Mouse (Mus musculus): ENCODE data around the gene Tspan32. TPM values are rescaled to one million over a fixed set of nuclear protein-coding genes. Genes with fewer than 3 reads are reported as not detected.

Tspan32 gene
- polyA plus RNA-seq, 1 experiment from 2014 or later: 4.6 TPM

GRCm38 (mm10) chr7:143006097-143006755 is 1.4 kb downstream of the Tspan32 start:
- H3K9ac ChIP-seq (ENCODE audit: low read length): peak overlapping the region; percentile 26; the same call in 1 of the 2 replicates
- DNase-seq (ENCODE audit: low spot score) (peak; percentile 8), ATAC-seq (ENCODE audit: insufficient read depth, low FRiP score, low TSS enrichment) (no peak)
- 93% methylated on average over 2 of the region's 2 CpGs for WGBS
- H3K27me3 ChIP-seq (ENCODE audit: control insufficient read depth, insufficient read depth, low read length): no peaks in the 10 kb centered on the region
- H3K4me2 ChIP-seq (ENCODE audit: low read depth): no peak overlapping the region
- no peaks in the 10 kb centered on the region for H3K4me1 ChIP-seq (ENCODE audit: control insufficient read depth, insufficient read depth, low read length)
- no peaks in the 10 kb centered on the region for H3K9me3 ChIP-seq (ENCODE audit: control insufficient read depth, low read length)
- no peak overlapping the region for H3K27ac ChIP-seq (ENCODE audit: low read depth, low read length)
- no peak overlapping the region for H3K4me3 ChIP-seq (ENCODE audit: low read depth, low read length)
- no peaks in the 10 kb centered on the region for H3K36me3 ChIP-seq (ENCODE audit: control insufficient read depth, insufficient read depth, low read length)

GRCm38 (mm10) chr7:143006756-143007598 is 2.1 kb downstream of the Tspan32 start:
- 94% methylated on average over 8 of the region's 8 CpGs for WGBS
- no peak for ATAC-seq (ENCODE audit: insufficient read depth, low FRiP score, low TSS enrichment)
- Histone ChIP-seq H3K4me3 (ENCODE audit: low read depth, low read length) (no peak overlapping the region), H3K9ac (ENCODE audit: low read length) (no peak overlapping the region; the same call in 1 of the 2 replicates), H3K9me3 (ENCODE audit: control insufficient read depth, low read length) (no peaks in the 10 kb centered on the region), H3K4me2 (ENCODE audit: low read depth) (peak overlapping the region; percentile 14; the same call in 1 of the 2 replicates), H3K4me1 (ENCODE audit: control insufficient read depth, insufficient read depth, low read length) (0 out of 2 replicates have a peak, but pooled peaks cover under 1% of the 10 kb centered on the region), H3K27ac (ENCODE audit: low read depth, low read length) (no peak overlapping the region), H3K36me3 (ENCODE audit: control insufficient read depth, insufficient read depth, low read length) (no peaks in the 10 kb centered on the region), H3K27me3 (ENCODE audit: control insufficient read depth, insufficient read depth, low read length) (no peaks in the 10 kb centered on the region)
- DNase-seq (ENCODE audit: low spot score): peak; percentile 9

GRCm38 (mm10) chr7:143007599-143008369 is 2.9 kb downstream of the Tspan32 start:
- peak; percentile 91 for DNase-seq (ENCODE audit: low spot score)
- Histone ChIP-seq H3K9ac (ENCODE audit: low read length) (peak overlapping the region; percentile 24; the same call in 1 of the 2 replicates), H3K9me3 (ENCODE audit: control insufficient read depth, low read length) (no peaks in the 10 kb centered on the region), H3K4me2 (ENCODE audit: low read depth) (peak overlapping the region; percentile 14), H3K4me1 (ENCODE audit: control insufficient read depth, insufficient read depth, low read length) (0 out of 2 replicates have a peak, but pooled peaks cover 5% of the 10 kb centered on the region), H3K36me3 (ENCODE audit: control insufficient read depth, insufficient read depth, low read length) (no peaks in the 10 kb centered on the region), H3K27me3 (ENCODE audit: control insufficient read depth, insufficient read depth, low read length) (no peaks in the 10 kb centered on the region), H3K27ac (ENCODE audit: low read depth, low read length) (peak overlapping the region; percentile 65), H3K4me3 (ENCODE audit: low read depth, low read length) (no peak overlapping the region)
- 42% methylated on average over 17 of the region's 17 CpGs for WGBS
- ATAC-seq (ENCODE audit: insufficient read depth, low FRiP score, low TSS enrichment): peak; percentile 78

GRCm38 (mm10) chr7:143008370-143008926 is 3.6 kb downstream of the Tspan32 start:
- Histone ChIP-seq H3K9ac (ENCODE audit: low read length) (no peak overlapping the region), H3K4me2 (ENCODE audit: low read depth) (0 out of 2 replicates have a peak overlapping the region, but pooled peaks have one; percentile 2), H3K4me1 (ENCODE audit: control insufficient read depth, insufficient read depth, low read length) (0 out of 2 replicates have a peak, but pooled peaks cover 5% of the 10 kb centered on the region), H3K4me3 (ENCODE audit: low read depth, low read length) (no peak overlapping the region), H3K36me3 (ENCODE audit: control insufficient read depth, insufficient read depth, low read length) (no peaks in the 10 kb centered on the region), H3K27me3 (ENCODE audit: control insufficient read depth, insufficient read depth, low read length) (no peaks in the 10 kb centered on the region), H3K9me3 (ENCODE audit: control insufficient read depth, low read length) (no peaks in the 10 kb centered on the region), H3K27ac (ENCODE audit: low read depth, low read length) (peak overlapping the region; percentile 65)
- ATAC-seq (ENCODE audit: insufficient read depth, low FRiP score, low TSS enrichment) (peak; percentile 33; the same call in 1 of the 2 replicates), DNase-seq (ENCODE audit: low spot score) (no peak)
- 57% methylated on average over 8 of the region's 8 CpGs for WGBS

- DNase-seq (ENCODE audit: low spot score) (peak; percentile 56), ATAC-seq (ENCODE audit: insufficient read depth, low FRiP score, low TSS enrichment) (no peak)
- no peaks in the 10 kb centered on the region for H3K9me3 ChIP-seq (ENCODE audit: control insufficient read depth, low read length)
- peak overlapping the region; percentile 44; the same call in 1 of the 2 replicates for H3K27ac ChIP-seq (ENCODE audit: low read depth, low read length)
- WGBS: 45% methylated on average over 3 of the region's 4 CpGs
- 0 out of 2 replicates have a peak, but pooled peaks cover 5% of the 10 kb centered on the region for H3K4me1 ChIP-seq (ENCODE audit: control insufficient read depth, insufficient read depth, low read length)
- H3K36me3 ChIP-seq (ENCODE audit: control insufficient read depth, insufficient read depth, low read length): no peaks in the 10 kb centered on the region
- H3K4me2 ChIP-seq (ENCODE audit: low read depth): no peak overlapping the region
- no peaks in the 10 kb centered on the region for H3K27me3 ChIP-seq (ENCODE audit: control insufficient read depth, insufficient read depth, low read length)
- H3K9ac ChIP-seq (ENCODE audit: low read length): no peak overlapping the region
- H3K4me3 ChIP-seq (ENCODE audit: low read depth, low read length): no peak overlapping the region
Measured at GRCm38 (mm10) chr7:143008996-143009665, 4.3 kb downstream of the Tspan32 start.

- H3K27ac ChIP-seq (ENCODE audit: low read depth, low read length): no peak overlapping the region
- no peaks in the 10 kb centered on the region for H3K36me3 ChIP-seq (ENCODE audit: control insufficient read depth, insufficient read depth, low read length)
- no peak overlapping the region for H3K9ac ChIP-seq (ENCODE audit: low read length)
- WGBS: 89% methylated on average over 4 of the region's 4 CpGs
- DNase-seq (ENCODE audit: low spot score) (peak; percentile 6), ATAC-seq (ENCODE audit: insufficient read depth, low FRiP score, low TSS enrichment) (no peak)
- no peak overlapping the region for H3K4me2 ChIP-seq (ENCODE audit: low read depth)
- no peaks in the 10 kb centered on the region for H3K27me3 ChIP-seq (ENCODE audit: control insufficient read depth, insufficient read depth, low read length)
- 0 out of 2 replicates have a peak, but pooled peaks cover 5% of the 10 kb centered on the region for H3K4me1 ChIP-seq (ENCODE audit: control insufficient read depth, insufficient read depth, low read length)
- no peak overlapping the region for H3K4me3 ChIP-seq (ENCODE audit: low read depth, low read length)
- H3K9me3 ChIP-seq (ENCODE audit: control insufficient read depth, low read length): no peaks in the 10 kb centered on the region
Measured at GRCm38 (mm10) chr7:143009996-143010395, 5.2 kb downstream of the Tspan32 start.

GRCm38 (mm10) chr7:143011226-143011625 is 6.4 kb downstream of the Tspan32 start:
- 92% methylated on average over 1 of the region's 1 CpGs for WGBS
- H3K27ac ChIP-seq (ENCODE audit: low read depth, low read length): no peak overlapping the region

More at GRCm38 (mm10) chr7:143011226-143011625, 6.4 kb downstream of the Tspan32 start:
- Histone ChIP-seq H3K4me1 (ENCODE audit: control insufficient read depth, insufficient read depth, low read length) (0 out of 2 replicates have a peak, but pooled peaks cover 5% of the 10 kb centered on the region), H3K27me3 (ENCODE audit: control insufficient read depth, insufficient read depth, low read length) (no peaks in the 10 kb centered on the region), H3K4me2 (ENCODE audit: low read depth) (no peak overlapping the region), H3K36me3 (ENCODE audit: control insufficient read depth, insufficient read depth, low read length) (no peaks in the 10 kb centered on the region), H3K9me3 (ENCODE audit: control insufficient read depth, low read length) (no peaks in the 10 kb centered on the region), H3K9ac (ENCODE audit: low read length) (no peak overlapping the region), H3K4me3 (ENCODE audit: low read depth, low read length) (no peak overlapping the region)
- DNase-seq (ENCODE audit: low spot score): no peak
- ATAC-seq (ENCODE audit: insufficient read depth, low FRiP score, low TSS enrichment): no peak
